Mouse (Mus musculus) subcutaneous adipose tissue, adult 2 months (tissue): ENCODE measurements around the gene Flg2. TPM values are rescaled to one million over a fixed set of nuclear protein-coding genes. Genes with fewer than 3 reads are reported as not detected.

Experiments
- polyA plus RNA-seq: library from polyadenylated mRNA; depleted of rRNA; stranded (reverse); fragments of >200 nt; gene quantifications from 2 replicates; pipeline ENCODE4 v1.2.3, GENCODE M21; 2012; ENCODE audit warnings: low replicate concordance; rRNA removed

Flg2 gene
- not detected in 2 replicates for polyA plus RNA-seq

DNA sequence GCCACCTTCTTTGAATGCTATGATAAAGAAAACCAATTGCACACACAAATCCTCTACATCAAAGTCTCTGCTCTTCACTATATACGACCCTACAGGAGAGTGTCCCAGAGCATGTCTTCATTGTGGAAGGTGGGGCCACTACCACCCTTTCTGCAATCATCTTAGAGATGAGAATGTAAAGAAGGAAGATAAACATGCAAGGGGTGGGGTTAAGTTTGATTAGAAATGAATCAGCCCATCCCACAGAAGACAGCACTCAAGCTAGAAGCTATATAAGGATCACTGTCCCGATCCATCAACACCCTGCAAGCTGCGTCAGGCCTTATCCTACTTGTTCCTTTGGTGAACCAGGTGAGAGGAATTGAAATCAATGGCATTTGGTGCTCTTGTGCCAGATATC is at the start of gene Flg2:
Gene Flg2 (plus strand): TSS at position 301 of the 400 bp plus-strand sequence.

Other genes starting within 250 kb of the Flg2 start
- not detected in 2 replicates for gene Lce3d, start 239.9 kb upstream of the Flg2 start, polyA plus RNA-seq
- gene Lce3e, start 230.2 kb upstream of the Flg2 start, polyA plus RNA-seq, result not detected in 2 replicates
- gene Lce3f, start 205.1 kb upstream of the Flg2 start, polyA plus RNA-seq, result not detected in 2 replicates
- not detected in 2 replicates for gene Crct1, start 181.6 kb upstream of the Flg2 start, polyA plus RNA-seq
- not detected in 2 replicates for gene Lce1m, start 178.2 kb upstream of the Flg2 start, polyA plus RNA-seq
- not detected in 2 replicates for gene Gm4858, start 128.5 kb upstream of the Flg2 start, polyA plus RNA-seq
- not detected in 2 replicates for gene Crnn, start 52.5 kb upstream of the Flg2 start, polyA plus RNA-seq
- not detected in 2 replicates for gene Flg, start 76.2 kb downstream of the Flg2 start, polyA plus RNA-seq
- gene Hrnr, start 122.5 kb downstream of the Flg2 start, polyA plus RNA-seq, result 0.01 TPM in 1 of 2 replicates, not detected in the other
- gene Rptn, start 196.4 kb downstream of the Flg2 start, polyA plus RNA-seq, result not detected in 2 replicates
- 0.22 TPM in 1 of 2 replicates, not detected in the other for gene Tchh, start 245.1 kb downstream of the Flg2 start, polyA plus RNA-seq